Mouse (Mus musculus) intestine, embryonic 14.5 days (tissue): ENCODE measurements around the gene Esf1. TPM values are rescaled to one million over a fixed set of nuclear protein-coding genes. Genes with fewer than 3 reads are reported as not detected.
A peak's percentile ranks its signal among the peaks of the same experiment; 100 is the strongest.
"Not testable (repeated sequence)": the region's sequence is repeated elsewhere in the genome, so short reads cannot be mapped to it uniquely, and the experiment has no call there.

Experiments
- ATAC-seq: fragments of 200-750 bp; cut with Nextera tagmentation; replicated peaks from 2 replicates; pipeline ENCODE4 v1.8.0; 2017; ENCODE audit warnings: low read depth, moderate number of reproducible peaks, moderate TSS enrichment, moderate library complexity; ENCODE audit not compliant: low FRiP score, low TSS enrichment
- DNase-seq: peaks from one replicate; pipeline ENCODE4 v3.0.0-alpha.2; 2018; ENCODE audit warnings: low spot score
- H3K27ac ChIP-seq: fragments of 300-500 bp; sonication (generic); 2 replicates; pipeline ENCODE4 v1.5.1; 2014; ENCODE audit warnings: low read depth, mild to moderate bottlenecking, control low read depth
- H3K27me3 ChIP-seq: fragments of 300-500 bp; sonication (generic); replicated peaks from 2 replicates; pipeline ENCODE4 v1.6.1; 2014; ENCODE audit warnings: low read length, control low read depth; ENCODE audit not compliant: control insufficient read depth, insufficient read depth
- H3K36me3 ChIP-seq: fragments of 300-500 bp; sonication (generic); 2 replicates; pipeline ENCODE4 v1.6.1; 2014; ENCODE audit warnings: low read length, control low read depth; ENCODE audit not compliant: control insufficient read depth, insufficient read depth
- H3K4me1 ChIP-seq: fragments of 300-500 bp; sonication (generic); replicated peaks from 2 replicates; pipeline ENCODE4 v1.6.1; 2014; ENCODE audit warnings: low read length, control low read depth, mixed read lengths; ENCODE audit not compliant: control insufficient read depth, insufficient read depth
- H3K4me2 ChIP-seq: fragments of 300-500 bp; sonication (generic); 2 replicates; pipeline ENCODE4 v1.6.1; 2014; ENCODE audit warnings: low read length
- H3K4me3 ChIP-seq: fragments of 300-500 bp; sonication (generic); 2 replicates; pipeline ENCODE4 v1.5.1; 2014; ENCODE audit warnings: low read depth, low read length, control low read depth, mixed read lengths
- H3K9ac ChIP-seq: fragments of 300-500 bp; sonication (generic); 2 replicates; pipeline ENCODE4 v1.6.1; 2014; ENCODE audit warnings: mild to moderate bottlenecking, low read length
- H3K9me3 ChIP-seq: fragments of 300-500 bp; sonication (generic); 2 replicates; pipeline ENCODE4 v1.6.1; 2016; ENCODE audit warnings: low read length, control low read depth; ENCODE audit not compliant: control insufficient read depth
- WGBS: fragments of 180-500 bp; shearing (Covaris S2); extraction: QIAGEN DNeasy Blood & Tissue Kit; methylation state at CpG from one replicate; pipeline ENCODE4 v1.1.7; 2014; 5-methylcytosine and 5-hydroxymethylcytosine counted together
- polyA plus RNA-seq: library from polyadenylated mRNA; unstranded; fragments of >200 nt; fragmentation: Nextera tagmentation; extraction: Ambion mirVana; gene quantifications from 2 replicates; pipeline ENCODE4 v1.2.1, GENCODE M21; 2014

The Esf1 gene
- polyA plus RNA-seq, 1 experiment from 2014 or later, result 26.8 TPM

DNA sequence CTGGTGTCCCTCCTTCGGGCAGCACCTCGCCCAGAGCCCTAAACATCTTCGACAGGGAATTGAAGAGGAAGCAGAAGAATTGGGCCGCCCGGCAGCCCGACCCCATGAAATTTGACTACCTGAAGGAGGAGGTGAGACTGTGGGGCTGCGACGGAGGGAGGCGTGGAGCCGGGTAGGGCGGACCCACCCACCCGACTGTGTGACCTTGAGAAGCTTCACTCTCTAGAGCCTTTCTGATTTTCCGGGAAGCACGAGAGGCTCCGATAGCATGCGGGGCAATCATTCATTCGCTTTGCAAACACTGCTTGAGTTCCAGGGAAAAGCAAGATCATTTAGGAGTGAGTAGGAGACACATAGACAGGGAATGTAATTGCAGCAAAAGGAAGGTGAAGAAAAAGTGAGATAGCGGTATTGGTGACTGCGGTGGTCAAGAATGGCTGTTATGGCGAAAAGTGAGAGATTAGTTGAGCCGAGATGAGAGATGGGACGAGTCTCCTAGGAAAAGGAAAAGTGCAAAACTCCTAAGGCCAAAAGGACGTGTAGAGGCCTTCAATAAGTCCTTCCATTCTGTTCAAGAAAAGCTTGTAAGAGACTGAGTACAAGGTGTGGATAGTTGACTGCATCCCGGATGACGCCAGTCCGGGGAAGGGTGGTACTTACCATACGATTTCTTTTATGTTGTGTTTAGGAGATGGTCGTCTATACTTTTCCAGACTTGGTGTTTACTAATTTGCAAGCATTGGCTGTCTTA lies 614 bp upstream of the Esf1 start:
- 8% methylated on average over 28 of the region's 28 CpGs for WGBS
- Histone ChIP-seq H3K4me2 (peak overlapping the region; percentile 79), H3K27ac (peak overlapping the region; percentile 67), H3K9ac (peak overlapping the region; percentile 85), H3K36me3 (peaks cover 30% of the 10 kb centered on the region), H3K27me3 (no peaks in the 10 kb centered on the region), H3K4me3 (peak overlapping the region; percentile 100), H3K4me1 (peaks cover 15% of the 10 kb centered on the region), H3K9me3 (no peaks in the 10 kb centered on the region)
- ATAC-seq (peak; percentile 91), DNase-seq (peak; percentile 52)

- Histone ChIP-seq H3K9me3 (no peaks in the 10 kb centered on the region), H3K36me3 (peaks cover 36% of the 10 kb centered on the region), H3K4me3 (peak overlapping the region; percentile 100; the same call in 1 of the 2 replicates), H3K4me1 (peaks cover 15% of the 10 kb centered on the region), H3K4me2 (peak overlapping the region; percentile 79), H3K27ac (no peak overlapping the region), H3K27me3 (no peaks in the 10 kb centered on the region), H3K9ac (no peak overlapping the region)
- ATAC-seq (no peak), DNase-seq (no peak)
- WGBS, result 76% methylated on average over 1 of the region's 1 CpGs
These were observed 1.3 kb downstream of the Esf1 start for GRCm38 (mm10) chr2:140169057-140169456.

GRCm38 (mm10) chr2:140163351-140163854 lies 7.0 kb downstream of the Esf1 start:
- H3K4me1 ChIP-seq, result no peaks in the 10 kb centered on the region
- DNase-seq, result no peak

DNA sequence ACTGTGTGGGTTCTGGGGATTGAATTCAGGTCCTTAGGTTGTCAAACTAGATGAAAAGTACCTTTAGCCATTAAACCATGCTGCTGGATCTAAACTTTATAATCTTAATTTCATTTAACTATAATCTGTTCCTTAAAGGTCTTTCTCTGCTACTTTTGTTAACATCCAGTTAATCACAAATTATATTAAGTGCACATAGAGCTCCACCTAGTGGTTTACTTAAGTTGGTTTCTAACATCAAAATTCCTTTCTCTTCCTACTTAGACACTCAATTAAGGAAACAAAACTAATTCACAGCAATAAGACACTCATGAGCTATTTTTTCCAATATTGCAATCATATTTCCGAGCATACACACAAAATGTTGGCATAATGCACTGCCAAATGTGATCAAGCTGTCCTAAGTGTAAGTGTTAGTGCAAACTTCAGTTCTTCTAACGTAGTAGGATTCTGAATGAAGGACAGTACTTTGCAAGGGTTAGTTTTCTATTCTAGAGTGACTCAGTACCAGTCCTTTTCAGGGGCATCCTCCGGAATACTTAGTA lies 11.1 kb downstream of the Esf1 start:
- 81% methylated on average over 3 of the region's 3 CpGs for WGBS
- Histone ChIP-seq H3K27me3 (no peaks in the 10 kb centered on the region), H3K4me3 (no peak overlapping the region), H3K4me1 (no peaks in the 10 kb centered on the region), H3K9ac (no peak overlapping the region), H3K4me2 (no peak overlapping the region), H3K9me3 (no peaks in the 10 kb centered on the region), H3K27ac (no peak overlapping the region), H3K36me3 (peaks cover 58% of the 10 kb centered on the region)
- no peak for ATAC-seq
- no peak for DNase-seq

More at GRCm38 (mm10) chr2:140163351-140163854, 7.0 kb downstream of the Esf1 start:
- no peak for ATAC-seq
- Histone ChIP-seq H3K4me3 (no peak overlapping the region), H3K27ac (no peak overlapping the region), H3K36me3 (peaks cover 51% of the 10 kb centered on the region), H3K27me3 (no peaks in the 10 kb centered on the region), H3K4me2 (no peak overlapping the region), H3K9ac (no peak overlapping the region), H3K9me3 (no peaks in the 10 kb centered on the region)
- 95% methylated on average over 5 of the region's 5 CpGs for WGBS

DNA sequence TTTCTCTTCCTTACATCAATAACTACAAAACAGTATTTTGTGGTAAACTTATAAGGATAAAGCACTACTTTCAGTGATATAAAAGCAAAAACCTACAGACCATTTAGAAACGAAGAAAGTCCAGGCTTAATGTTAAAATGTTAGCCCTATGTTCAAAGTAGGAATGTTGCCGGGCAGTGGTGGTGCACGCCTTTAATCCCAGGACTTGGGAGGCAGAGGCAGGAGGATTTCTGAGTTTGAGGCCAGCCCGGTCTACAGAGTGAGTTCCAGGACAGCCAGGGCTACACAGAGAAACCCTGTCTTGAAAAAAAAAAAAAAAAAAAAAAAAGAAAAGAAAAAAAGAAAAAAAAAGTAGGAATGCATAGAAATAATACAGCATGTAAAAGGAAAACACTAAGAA lies 18.6 kb downstream of the Esf1 start, which contains the start of gene Gm17374:
Gm17374 (plus strand) TSS at position 301 of the 400 bp plus-strand sequence.
- not testable (repeated sequence) for H3K4me3 ChIP-seq, H3K27me3 ChIP-seq, ATAC-seq, H3K27ac ChIP-seq, H3K4me1 ChIP-seq, H3K9me3 ChIP-seq, H3K9ac ChIP-seq, H3K4me2 ChIP-seq, DNase-seq
- 94% methylated on average over 4 of the region's 4 CpGs for WGBS
- H3K36me3 ChIP-seq, result peaks cover 68% of the 10 kb centered on the region

GRCm38 (mm10) chr2:140125516-140125915 lies 44.8 kb downstream of the Esf1 start:
- H3K36me3 ChIP-seq, result peaks cover 82% of the 10 kb centered on the region

DNA sequence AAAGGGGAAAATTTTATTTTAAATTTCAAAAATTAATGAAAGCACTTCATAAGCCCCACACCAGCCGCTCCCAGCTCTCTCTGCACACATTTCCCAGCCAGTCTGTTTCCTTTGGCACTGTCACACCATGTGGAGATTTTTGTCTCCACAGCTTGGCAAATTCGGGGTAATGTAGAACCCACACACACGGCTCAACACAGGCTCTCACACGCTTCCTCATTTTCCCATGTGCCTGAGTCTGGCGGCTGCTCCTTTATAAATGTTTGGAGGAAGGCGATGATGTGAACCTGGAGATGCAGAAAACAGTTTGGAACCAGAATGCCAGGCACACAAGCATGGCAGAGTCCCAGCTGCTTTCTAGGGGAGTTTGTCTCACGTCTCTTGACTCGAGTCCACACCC lies 56.5 kb downstream of the Esf1 start:
- Histone ChIP-seq H3K27me3 (no peaks in the 10 kb centered on the region), H3K4me2 (no peak overlapping the region), H3K27ac (no peak overlapping the region), H3K36me3 (no peaks in the 10 kb centered on the region), H3K9me3 (no peaks in the 10 kb centered on the region), H3K9ac (no peak overlapping the region), H3K4me3 (no peak overlapping the region), H3K4me1 (no peaks in the 10 kb centered on the region)
- ATAC-seq, result no peak
- DNase-seq, result no peak
- 89% methylated on average over 8 of the region's 8 CpGs for WGBS

More at GRCm38 (mm10) chr2:140125516-140125915, 44.8 kb downstream of the Esf1 start:
- DNase-seq, result no peak
- no peaks in the 10 kb centered on the region for H3K9me3 ChIP-seq
- no peak for ATAC-seq
- no peak overlapping the region for H3K27ac ChIP-seq
- H3K9ac ChIP-seq, result no peak overlapping the region
- no peak overlapping the region for H3K4me3 ChIP-seq
- 86% methylated on average over 2 of the region's 2 CpGs for WGBS
- H3K4me2 ChIP-seq, result no peak overlapping the region
- H3K4me1 ChIP-seq, result no peaks in the 10 kb centered on the region
- no peaks in the 10 kb centered on the region for H3K27me3 ChIP-seq

- no peaks in the 10 kb centered on the region for H3K27me3 ChIP-seq
- H3K27ac ChIP-seq, result no peak overlapping the region
- no peaks in the 10 kb centered on the region for H3K36me3 ChIP-seq
- no peak for ATAC-seq
- H3K4me3 ChIP-seq, result no peak overlapping the region
- no peaks in the 10 kb centered on the region for H3K4me1 ChIP-seq
- no peak overlapping the region for H3K4me2 ChIP-seq
- 43% methylated on average over 1 of the region's 1 CpGs for WGBS
- no peaks in the 10 kb centered on the region for H3K9me3 ChIP-seq
- DNase-seq, result no peak
- H3K9ac ChIP-seq, result no peak overlapping the region
These were observed 61.4 kb downstream of the Esf1 start for GRCm38 (mm10) chr2:140108945-140109344.
